Comparison of ENCODE assay signal across 32 mouse cellular contexts in genomic region chr11:77002361-77002760, GRCm38 (mm10). TPM values are rescaled to one million over a fixed set of nuclear protein-coding genes. Genes with fewer than 3 reads are reported as not detected.
DNase-seq lines count a peak whose midpoint lies in the region; ATAC-seq and TF ChIP-seq lines count a peak whose summit lies in the region.
"Had no signal": no experiment of that assay in that cellular context is flagged by ENCODE, and none has a peak within 500 bp of the region (broad histone marks: within the 10 kb centered on the region; RNA-seq: fewer than 3 reads in every experiment).

No protein-coding gene starts in this region.

- no peak overlapping the region for H3ac ChIP-seq in myocyte (ENCODE audit: control insufficient read depth, insufficient read length)

- ATAC-seq in megakaryocyte, adult 5-6 weeks (ENCODE audit: poor library complexity, severe bottlenecking) = no peak
- ATAC-seq: forebrain, postnatal 0 days; hindbrain, embryonic 16.5 days; liver, embryonic 12.5 days; liver, postnatal 0 days; midbrain, embryonic 13.5 days had no signal

- H3K4me1 ChIP-seq in megakaryocyte, embryonic 14.5 days = peaks cover 78% of the 10 kb centered on the region

- H3K4me3 ChIP-seq in megakaryocyte, embryonic 14.5 days (replicated peaks) = peak overlapping the region; percentile 95
- H3K4me3 ChIP-seq in myocyte = no peak overlapping the region
- H3K4me3 ChIP-seq: embryonic facial prominence, embryonic 10.5 days; embryonic facial prominence, embryonic 15.5 days; forebrain, embryonic 12.5 days; heart, embryonic 10.5 days; heart, embryonic 15.5 days; kidney, embryonic 15.5 days; layer of hippocampus, adult 2 months; liver, embryonic 12.5 days; midbrain, embryonic 13.5 days had no signal

- H3K4me2 ChIP-seq in myocyte (ENCODE audit: low read depth) = peak overlapping the region; percentile 57
- H3K4me2 ChIP-seq: embryonic facial prominence, embryonic 15.5 days; forebrain, embryonic 12.5 days; heart, embryonic 15.5 days; kidney, embryonic 15.5 days; liver, embryonic 12.5 days; midbrain, embryonic 13.5 days had no signal

- no peak for TF ChIP-seq POLR2A in myocyte (IDR thresholded peaks at IDR 0.05; ENCODE audit: insufficient read length, low read depth)

- peaks cover 75% of the 10 kb centered on the region for H3K36me3 ChIP-seq in megakaryocyte, embryonic 14.5 days (replicated peaks; ENCODE audit: low read length)
- H3K36me3 ChIP-seq in myocyte (ENCODE audit: control insufficient read depth, insufficient read depth) = no peaks in the 10 kb centered on the region
- H3K36me3 ChIP-seq: embryonic facial prominence, embryonic 10.5 days; embryonic facial prominence, embryonic 15.5 days; forebrain, embryonic 12.5 days; G1E; heart, embryonic 10.5 days; heart, embryonic 15.5 days; kidney, embryonic 15.5 days; liver, embryonic 12.5 days; midbrain, embryonic 13.5 days had no signal

- H3K27me3 ChIP-seq in megakaryocyte, embryonic 14.5 days (replicated peaks) = peaks cover 15% of the 10 kb centered on the region
- peaks cover 8% of the 10 kb centered on the region for H3K27me3 ChIP-seq in myocyte (ENCODE audit: control insufficient read depth, insufficient read depth, insufficient read length)

- no peaks in the 10 kb centered on the region for H3K79me2 ChIP-seq in myocyte (ENCODE audit: control insufficient read depth, insufficient read depth)

- DNase-seq in adipocyte (ENCODE audit: low spot score) = peak; percentile 4
- DNase-seq in layer of hippocampus, postnatal 36 days = no peak
- DNase-seq in layer of hippocampus, postnatal 25 days (ENCODE audit: extremely low spot score in 1 of 2, low spot score in 1 of 2) = no peak
- no peak for DNase-seq in right cerebral cortex, postnatal 10 days (ENCODE audit: low spot score in 2 of 2)
- DNase-seq: cerebellum, adult 8-10 months; cerebellum, postnatal 25 days; forebrain, postnatal 0 days; gastrocnemius, postnatal 10 days; kidney, adult 11 months; kidney, postnatal 36 days; left cerebral cortex, postnatal 4 days; liver, postnatal 0 days; lung, postnatal 36 days; right cerebral cortex, postnatal 14 days; spleen, adult 18-20 months; thymus, adult 18-20 months; thymus, postnatal 36 days had no signal

- no peaks in the 10 kb centered on the region for H3K9me3 ChIP-seq in megakaryocyte, embryonic 14.5 days
- H3K9me3 ChIP-seq: embryonic facial prominence, embryonic 10.5 days; embryonic facial prominence, embryonic 15.5 days; forebrain, embryonic 12.5 days; G1E; heart, embryonic 10.5 days; heart, embryonic 15.5 days; kidney, embryonic 15.5 days; liver, embryonic 12.5 days; midbrain, embryonic 13.5 days had no signal

TF ChIP-seq in myocyte, 11 proteins besides CTCF, POLR2A, EP300 and RAD21:
- TF ChIP-seq SRF (IDR thresholded peaks at IDR 0.05; ENCODE audit: control insufficient read depth, insufficient read length, low read depth) = no peak
- no peak for TF ChIP-seq POLR2AphosphoS2 (IDR thresholded peaks at IDR 0.05; ENCODE audit: insufficient read length, low read depth)
- no peak for TF ChIP-seq REST (IDR thresholded peaks at IDR 0.05; ENCODE audit: insufficient read depth, insufficient read length)
- TF ChIP-seq USF1 (IDR thresholded peaks at IDR 0.05; ENCODE audit: low read depth) = no peak
- no peak for TF ChIP-seq TCF3 (IDR thresholded peaks at IDR 0.05; ENCODE audit: insufficient read length, low read depth)
- TF ChIP-seq TCF12 (IDR thresholded peaks at IDR 0.05; ENCODE audit: insufficient read depth, poor library complexity, severe bottlenecking) = no peak
- TF ChIP-seq CEBPB (IDR thresholded peaks at IDR 0.05; ENCODE audit: insufficient read depth, poor library complexity, severe bottlenecking) = no peak
- no peak for TF ChIP-seq E2F4 (IDR thresholded peaks at IDR 0.05; ENCODE audit: insufficient read depth)
- TF ChIP-seq MYOD1 (IDR thresholded peaks at IDR 0.05; ENCODE audit: control insufficient read depth in 1 of 3, insufficient read length in 2 of 3, low read depth in 2 of 3) = no peak
- TF ChIP-seq MAX (IDR thresholded peaks at IDR 0.05; ENCODE audit: low read depth) = no peak
- no peak for TF ChIP-seq MYOG (IDR thresholded peaks at IDR 0.05; ENCODE audit: control insufficient read depth in 1 of 3, insufficient read depth in 1 of 3, insufficient read length in 2 of 3, low read depth in 2 of 3)

RNA-seq across cellular contexts. Expression of gene Slc6a4, which starts 4.0 kb away (rescaled TPM):
- 92.6 and 133 TPM in 2 replicates for polyA plus RNA-seq in megakaryocyte, embryonic 14.5 days (2012; ENCODE audit: insufficient read depth, low replicate concordance)
- total RNA-seq in megakaryocyte, adult 5-6 weeks (2015) = 0.49 and 0.64 TPM in 2 replicates
- total RNA-seq in megakaryocyte, adult 5-6 weeks (2017) = 0.41 and 0.70 TPM in 2 replicates
- polyA plus RNA-seq in myocyte (2012; fragmentation: generic; extraction: Trizol) = not detected
- not detected for total RNA-seq in layer of hippocampus, postnatal 36 days (2021)
- total RNA-seq in layer of hippocampus, postnatal 25 days (2021) = under 1 TPM in 1 of 2 experiments, not detected in 1; 0.15 TPM
- total RNA-seq: granulocyte monocyte progenitor cell, adult 5-6 weeks; layer of hippocampus, adult 2 months had no signal
- polyA plus RNA-seq: G1E had no signal
